Mouse (Mus musculus): ENCODE data around the gene Olfr1024.

Gene Olfr1024

DNA sequence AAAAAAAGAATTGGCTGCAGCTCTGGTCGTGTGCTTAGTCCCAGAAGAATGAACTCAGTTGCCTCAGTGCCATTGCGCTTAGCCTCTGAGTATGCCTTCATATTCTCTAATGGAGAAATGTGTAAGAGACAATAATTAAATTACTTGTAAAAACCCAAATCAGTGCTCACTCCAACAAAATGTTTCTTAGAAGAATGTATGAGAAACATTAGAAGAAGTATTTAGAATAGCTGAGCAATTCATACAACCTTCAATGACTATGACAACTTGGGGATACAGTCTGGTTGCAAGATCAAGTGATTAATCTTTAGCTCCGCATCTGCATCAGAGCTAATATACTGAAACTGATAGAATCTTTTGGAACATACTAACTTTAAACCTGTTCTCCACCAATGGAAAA is at the start of gene Olfr1024:
Olfr1024 (minus strand) TSS at position 101 of the 400 bp plus-strand sequence.
- DNase-seq (ENCODE audit: low read depth, low spot score): no peak

DNA sequence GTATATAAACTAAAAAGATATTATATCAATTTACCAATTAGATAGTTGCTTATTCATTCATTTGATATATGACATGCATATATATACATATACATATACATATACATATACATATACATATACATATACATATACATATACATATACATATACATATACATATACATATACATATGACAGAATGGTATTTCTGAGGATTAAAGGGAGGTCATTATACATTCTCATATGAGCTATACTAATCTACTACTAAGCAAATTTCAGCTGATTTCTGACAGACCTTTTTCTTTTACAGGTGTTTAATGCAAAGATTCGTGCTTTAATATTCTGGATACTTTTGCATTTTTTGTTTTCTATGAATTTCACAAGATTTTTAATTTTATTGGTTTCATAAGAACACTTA is 45.3 kb upstream of the Olfr1024 start, which contains the start of gene Olfr1028:
Olfr1028 (plus strand) TSS at position 301 of the 400 bp plus-strand sequence.
- DNase-seq (ENCODE audit: low read depth, low spot score): no peak

DNA sequence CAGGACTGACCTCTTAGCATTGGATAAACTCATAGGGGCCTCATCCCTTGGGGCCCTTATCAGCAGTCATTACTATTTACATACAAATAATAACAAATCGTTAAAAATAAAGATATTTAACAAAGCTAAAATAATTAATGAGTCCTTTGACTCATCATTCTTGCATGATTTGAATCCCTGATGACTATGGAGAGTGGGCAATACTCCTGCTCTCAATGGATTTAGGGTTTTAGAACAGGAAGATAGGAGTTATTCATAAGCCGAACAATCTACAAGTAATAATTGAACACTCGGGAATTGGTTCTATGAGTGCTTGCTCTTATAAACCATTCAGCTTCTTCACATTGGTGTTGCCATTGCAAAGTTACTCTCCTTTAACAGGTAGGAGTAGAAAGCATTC is 16.4 kb upstream of the Olfr1024 start, which contains the start of gene Olfr1026:
Olfr1026 (plus strand) TSS at position 301 of the 400 bp plus-strand sequence.
- no peak for DNase-seq (ENCODE audit: low read depth, low spot score)

DNA sequence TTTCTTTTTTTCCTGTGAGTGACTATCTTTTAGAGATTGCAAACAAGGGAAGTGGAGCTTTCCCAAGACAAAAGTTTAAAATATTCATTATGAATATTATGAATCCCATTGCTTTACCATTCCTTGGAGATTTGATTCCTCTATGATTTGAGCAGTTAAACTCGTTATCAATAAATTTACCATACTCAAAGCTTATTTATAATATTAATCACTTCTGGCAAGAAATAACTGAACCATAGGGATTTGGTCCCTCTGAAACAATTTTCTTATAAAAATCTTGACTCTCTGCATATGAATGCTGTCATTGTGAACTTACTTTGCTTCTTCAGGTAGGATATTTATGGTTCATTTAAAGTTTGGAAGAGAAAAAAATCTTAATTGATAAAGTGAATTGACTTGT is 10.0 kb upstream of the Olfr1024 start, which contains the start of gene Olfr1025-ps1:
Olfr1025-ps1 (plus strand) TSS at position 301 of the 400 bp plus-strand sequence.
- no peak for DNase-seq (ENCODE audit: low read depth, low spot score)

DNA sequence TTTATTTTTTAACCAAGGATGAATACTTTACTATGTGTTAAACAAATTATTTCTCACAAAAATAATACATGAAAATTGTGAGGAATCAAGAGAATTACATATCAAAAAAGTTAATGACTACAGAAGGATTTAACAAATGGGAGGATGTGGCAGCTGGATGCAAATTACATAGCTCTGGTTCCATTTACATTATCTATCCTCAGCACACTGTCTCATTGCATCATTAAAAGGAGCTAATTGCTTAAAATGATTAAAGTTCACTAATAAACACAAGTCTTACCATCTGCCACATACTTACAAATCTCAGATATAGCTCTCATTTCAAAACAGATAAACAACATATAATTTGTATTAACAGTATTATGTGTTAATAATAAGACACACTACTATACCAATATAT is 8.3 kb upstream of the Olfr1024 start:
- no peak for DNase-seq (ENCODE audit: low read depth, low spot score)

DNA sequence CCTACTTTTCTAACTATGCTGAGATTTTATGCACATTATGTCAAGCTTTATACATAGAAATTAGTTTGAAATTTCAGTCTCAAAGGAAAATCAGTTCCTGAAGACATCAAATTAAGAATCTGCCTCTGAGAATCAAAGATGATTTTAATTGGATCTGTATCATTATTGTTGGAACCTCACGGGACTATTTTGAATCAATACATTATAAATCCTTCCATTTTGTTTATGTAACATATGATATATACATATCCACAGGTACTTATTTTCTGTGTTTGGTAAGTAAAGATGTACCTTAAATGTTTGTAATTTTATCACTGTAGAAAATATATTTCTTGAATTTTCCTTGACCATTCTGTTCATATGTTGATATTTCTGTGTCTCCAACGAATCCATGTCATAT is 19.5 kb downstream of the Olfr1024 start, which contains the start of gene Olfr1023:
Olfr1023 (plus strand) TSS at position 301 of the 400 bp plus-strand sequence.
- no peak for DNase-seq (ENCODE audit: low read depth, low spot score)

DNA sequence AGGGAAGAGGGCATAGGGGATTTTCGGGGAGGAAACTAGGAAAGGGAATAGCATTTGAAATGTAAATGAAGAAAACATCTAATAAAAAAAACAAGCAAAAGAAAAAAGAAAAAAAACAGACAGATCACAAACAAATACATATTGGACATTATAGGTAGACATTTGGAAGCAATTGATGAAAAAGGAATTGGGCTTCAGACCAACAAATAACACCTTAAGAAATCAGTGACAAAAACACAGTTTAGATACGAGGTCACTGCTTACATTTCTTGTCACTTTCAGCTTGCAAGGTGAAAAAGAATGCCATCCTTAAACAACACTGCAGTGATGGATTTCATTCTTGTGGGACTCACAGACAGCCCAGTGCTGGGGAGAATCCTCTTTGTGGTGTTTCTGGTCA is 36.6 kb downstream of the Olfr1024 start, which contains the start of gene Olfr1022:
Olfr1022 (plus strand) TSS at position 301 of the 400 bp plus-strand sequence.
- no peak for DNase-seq (ENCODE audit: low read depth, low spot score)
